Mouse (Mus musculus): Measurements from ENCODE around the gene Wnt9a. TPM values are rescaled to one million over a fixed set of nuclear protein-coding genes. Genes with fewer than 3 reads are reported as not detected.
A peak's percentile ranks its signal among the peaks of the same experiment; 100 is the strongest.

Wnt9a gene
- polyA plus RNA-seq, 1 experiment from 2014 or later, result 2.9 TPM

GRCm38 (mm10) chr11:59324777-59325176, 18.0 kb downstream of the Wnt9a start:
- H3K27ac ChIP-seq (replicated peaks), result no peak overlapping the region
- no peak overlapping the region for H3K9ac ChIP-seq (replicated peaks)
- H3K4me3 ChIP-seq, result no peak overlapping the region
- peaks cover 7% of the 10 kb centered on the region; the same call in 1 of the 2 replicates for H3K4me1 ChIP-seq
- 85% methylated on average over 5 of the region's 5 CpGs for WGBS
- no peaks in the 10 kb centered on the region for H3K36me3 ChIP-seq
- ATAC-seq (replicated peaks), result no peak
- no peaks in the 10 kb centered on the region for H3K27me3 ChIP-seq
- no peak overlapping the region for H3K4me2 ChIP-seq (replicated peaks)
- no peaks in the 10 kb centered on the region for H3K9me3 ChIP-seq

- no peak overlapping the region for H3K4me3 ChIP-seq
- H3K36me3 ChIP-seq, result no peaks in the 10 kb centered on the region
- WGBS, result 91% methylated on average over 18 of the region's 18 CpGs
- no peak for ATAC-seq (replicated peaks)
- no peaks in the 10 kb centered on the region for H3K9me3 ChIP-seq
- no peak overlapping the region for H3K27ac ChIP-seq (replicated peaks)
- H3K4me1 ChIP-seq, result peaks cover 12% of the 10 kb centered on the region; the same call in 1 of the 2 replicates
- no peak overlapping the region for H3K9ac ChIP-seq (replicated peaks)
- no peak overlapping the region for H3K4me2 ChIP-seq (replicated peaks)
- H3K27me3 ChIP-seq, result no peaks in the 10 kb centered on the region
Measured at GRCm38 (mm10) chr11:59327625-59328024, 20.9 kb downstream of the Wnt9a start.

- H3K4me2 ChIP-seq (replicated peaks), result no peak overlapping the region
- H3K27me3 ChIP-seq, result 0 out of 2 replicates have a peak, but pooled peaks cover 3% of the 10 kb centered on the region
- no peak; the same call in 1 of the 2 replicates for ATAC-seq (replicated peaks)
- no peak overlapping the region for H3K9ac ChIP-seq (replicated peaks)
- peaks cover 12% of the 10 kb centered on the region; the same call in 1 of the 2 replicates for H3K4me1 ChIP-seq
- no peak overlapping the region for H3K4me3 ChIP-seq
- no peak overlapping the region for H3K27ac ChIP-seq (replicated peaks)
- H3K9me3 ChIP-seq, result no peaks in the 10 kb centered on the region
- H3K36me3 ChIP-seq, result no peaks in the 10 kb centered on the region
- 5% methylated on average over 6 of the region's 6 CpGs for WGBS
Measured at GRCm38 (mm10) chr11:59329616-59330015, 22.9 kb downstream of the Wnt9a start.

GRCm38 (mm10) chr11:59330560-59330959, 23.8 kb downstream of the Wnt9a start:
- no peak overlapping the region for H3K9ac ChIP-seq (replicated peaks)
- H3K4me1 ChIP-seq, result peaks cover 12% of the 10 kb centered on the region; the same call in 1 of the 2 replicates
- H3K4me2 ChIP-seq (replicated peaks), result no peak overlapping the region
- ATAC-seq (replicated peaks), result peak; percentile 26; the same call in 1 of the 2 replicates
- no peak overlapping the region for H3K27ac ChIP-seq (replicated peaks)
- H3K4me3 ChIP-seq, result no peak overlapping the region
- no peaks in the 10 kb centered on the region for H3K36me3 ChIP-seq
- H3K9me3 ChIP-seq, result no peaks in the 10 kb centered on the region
- H3K27me3 ChIP-seq, result 0 out of 2 replicates have a peak, but pooled peaks cover 3% of the 10 kb centered on the region
- WGBS, result 41% methylated on average over 5 of the region's 5 CpGs

GRCm38 (mm10) chr11:59331167-59331869, 24.6 kb downstream of the Wnt9a start:
- 85% methylated on average over 16 of the region's 16 CpGs for WGBS

GRCm38 (mm10) chr11:59332938-59333337, 26.2 kb downstream of the Wnt9a start:
- no peak overlapping the region for H3K27ac ChIP-seq (replicated peaks)
- no peaks in the 10 kb centered on the region for H3K9me3 ChIP-seq
- H3K27me3 ChIP-seq, result 0 out of 2 replicates have a peak, but pooled peaks cover 3% of the 10 kb centered on the region
- H3K9ac ChIP-seq (replicated peaks), result no peak overlapping the region
- H3K4me1 ChIP-seq, result peaks cover 12% of the 10 kb centered on the region; the same call in 1 of the 2 replicates
- 32% methylated on average over 9 of the region's 9 CpGs for WGBS
- no peak for ATAC-seq (replicated peaks)
- no peak overlapping the region for H3K4me3 ChIP-seq
- no peaks in the 10 kb centered on the region for H3K36me3 ChIP-seq
- H3K4me2 ChIP-seq (replicated peaks), result no peak overlapping the region

More at GRCm38 (mm10) chr11:59331167-59331869, 24.6 kb downstream of the Wnt9a start:
- no peak overlapping the region for H3K9ac ChIP-seq (replicated peaks)
- no peak overlapping the region for H3K4me2 ChIP-seq (replicated peaks)
- no peaks in the 10 kb centered on the region for H3K9me3 ChIP-seq
- no peak overlapping the region for H3K4me3 ChIP-seq
- H3K36me3 ChIP-seq, result no peaks in the 10 kb centered on the region
- no peak for ATAC-seq (replicated peaks)
- no peak overlapping the region for H3K27ac ChIP-seq (replicated peaks)
- peaks cover 12% of the 10 kb centered on the region; the same call in 1 of the 2 replicates for H3K4me1 ChIP-seq
- 0 out of 2 replicates have a peak, but pooled peaks cover 3% of the 10 kb centered on the region for H3K27me3 ChIP-seq

- no peak overlapping the region for H3K4me2 ChIP-seq (replicated peaks)
- 0 out of 2 replicates have a peak, but pooled peaks cover 3% of the 10 kb centered on the region for H3K27me3 ChIP-seq
- H3K4me1 ChIP-seq, result 0 out of 2 replicates have a peak, but pooled peaks cover 1% of the 10 kb centered on the region
- WGBS, result 83% methylated on average over 4 of the region's 4 CpGs
- H3K27ac ChIP-seq (replicated peaks), result no peak overlapping the region
- no peaks in the 10 kb centered on the region for H3K36me3 ChIP-seq
- H3K4me3 ChIP-seq, result no peak overlapping the region
- no peak overlapping the region for H3K9ac ChIP-seq (replicated peaks)
- ATAC-seq (replicated peaks), result no peak
- H3K9me3 ChIP-seq, result no peaks in the 10 kb centered on the region
Measured at GRCm38 (mm10) chr11:59335150-59335549, 28.4 kb downstream of the Wnt9a start.

GRCm38 (mm10) chr11:59335942-59336341, 29.2 kb downstream of the Wnt9a start:
- Histone ChIP-seq H3K4me1 (no peaks in the 10 kb centered on the region), H3K4me3 (no peak overlapping the region), H3K27ac (replicated peaks) (no peak overlapping the region), H3K36me3 (no peaks in the 10 kb centered on the region), H3K27me3 (0 out of 2 replicates have a peak, but pooled peaks cover 3% of the 10 kb centered on the region), H3K9me3 (no peaks in the 10 kb centered on the region), H3K9ac (replicated peaks) (no peak overlapping the region), H3K4me2 (replicated peaks) (no peak overlapping the region)
- ATAC-seq (replicated peaks), result no peak
- WGBS, result 64% methylated on average over 2 of the region's 2 CpGs

- 27% methylated on average over 1 of the region's 1 CpGs for WGBS
Measured at GRCm38 (mm10) chr11:59336381-59336780, 29.7 kb downstream of the Wnt9a start.

GRCm38 (mm10) chr11:59337955-59338735, 31.4 kb downstream of the Wnt9a start:
- Histone ChIP-seq H3K9ac (replicated peaks) (no peak overlapping the region), H3K27me3 (0 out of 2 replicates have a peak, but pooled peaks cover 3% of the 10 kb centered on the region), H3K4me2 (replicated peaks) (no peak overlapping the region), H3K4me3 (no peak overlapping the region), H3K27ac (replicated peaks) (no peak overlapping the region), H3K36me3 (no peaks in the 10 kb centered on the region), H3K9me3 (no peaks in the 10 kb centered on the region), H3K4me1 (no peaks in the 10 kb centered on the region)
- ATAC-seq (replicated peaks), result no peak
- WGBS, result 69% methylated on average over 13 of the region's 13 CpGs

More at GRCm38 (mm10) chr11:59336381-59336780, 29.7 kb downstream of the Wnt9a start:
- Histone ChIP-seq H3K4me2 (replicated peaks) (no peak overlapping the region), H3K4me3 (no peak overlapping the region), H3K36me3 (no peaks in the 10 kb centered on the region), H3K4me1 (no peaks in the 10 kb centered on the region), H3K9me3 (no peaks in the 10 kb centered on the region), H3K27me3 (0 out of 2 replicates have a peak, but pooled peaks cover 3% of the 10 kb centered on the region), H3K27ac (replicated peaks) (no peak overlapping the region), H3K9ac (replicated peaks) (no peak overlapping the region)
- no peak for ATAC-seq (replicated peaks)

- Histone ChIP-seq H3K9ac (replicated peaks) (no peak overlapping the region), H3K4me1 (no peaks in the 10 kb centered on the region), H3K27me3 (0 out of 2 replicates have a peak, but pooled peaks cover 3% of the 10 kb centered on the region), H3K27ac (replicated peaks) (no peak overlapping the region), H3K4me3 (no peak overlapping the region), H3K9me3 (no peaks in the 10 kb centered on the region), H3K4me2 (replicated peaks) (no peak overlapping the region), H3K36me3 (no peaks in the 10 kb centered on the region)
- ATAC-seq (replicated peaks), result no peak
- WGBS, result 95% methylated on average over 2 of the region's 2 CpGs
Measured at GRCm38 (mm10) chr11:59338736-59339120, 32.0 kb downstream of the Wnt9a start.

GRCm38 (mm10) chr11:59342956-59343355, 36.2 kb downstream of the Wnt9a start:
- 86% methylated on average over 5 of the region's 5 CpGs for WGBS
- H3K9me3 ChIP-seq, result no peaks in the 10 kb centered on the region
- no peak overlapping the region for H3K4me2 ChIP-seq (replicated peaks)
- H3K4me1 ChIP-seq, result no peaks in the 10 kb centered on the region
- no peak overlapping the region for H3K9ac ChIP-seq (replicated peaks)
- H3K4me3 ChIP-seq, result no peak overlapping the region
- H3K27ac ChIP-seq (replicated peaks), result no peak overlapping the region
- no peaks in the 10 kb centered on the region for H3K36me3 ChIP-seq
- ATAC-seq (replicated peaks), result no peak
- H3K27me3 ChIP-seq, result no peaks in the 10 kb centered on the region
